Mouse (Mus musculus): ENCODE measurements at regions not wholly inside any gene's neighbourhood (a gene's known extent, or its start where the extent isn't known, plus 50 kb on each side); places are given as distances from the start of the nearest gene placed in this dataset.

DNA sequence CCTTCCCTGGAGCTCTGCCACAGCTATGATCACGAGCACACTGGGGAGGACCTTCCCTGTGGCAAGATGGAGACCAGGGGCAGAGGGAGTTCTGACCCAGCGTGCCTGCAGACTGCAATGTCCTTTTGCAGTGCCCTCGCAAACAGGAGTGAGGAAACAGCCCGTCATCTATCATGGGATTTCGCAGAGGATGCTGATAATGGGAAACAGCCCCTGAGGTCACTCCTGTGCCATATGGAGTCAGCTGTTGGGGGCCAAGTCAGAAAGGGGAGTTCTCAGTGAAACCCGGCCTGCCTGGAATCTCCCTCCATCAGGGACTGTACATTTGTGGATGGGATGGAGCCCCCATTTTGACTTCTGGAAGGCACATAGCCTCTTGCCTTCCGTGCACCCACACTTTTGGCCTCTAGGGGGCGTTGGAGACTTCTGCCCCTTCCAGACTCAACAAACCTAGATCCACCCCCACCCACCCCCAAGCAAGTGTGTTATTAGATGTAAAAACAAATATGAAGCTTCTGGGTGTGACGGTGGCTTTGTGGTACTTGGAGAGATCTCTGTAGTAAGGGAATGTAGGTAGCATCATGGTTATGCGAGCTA, 98.1 kb downstream of the Kdr start:
- no peak for DNase-seq (ENCODE audit: low spot score in 2 of 2)

DNA sequence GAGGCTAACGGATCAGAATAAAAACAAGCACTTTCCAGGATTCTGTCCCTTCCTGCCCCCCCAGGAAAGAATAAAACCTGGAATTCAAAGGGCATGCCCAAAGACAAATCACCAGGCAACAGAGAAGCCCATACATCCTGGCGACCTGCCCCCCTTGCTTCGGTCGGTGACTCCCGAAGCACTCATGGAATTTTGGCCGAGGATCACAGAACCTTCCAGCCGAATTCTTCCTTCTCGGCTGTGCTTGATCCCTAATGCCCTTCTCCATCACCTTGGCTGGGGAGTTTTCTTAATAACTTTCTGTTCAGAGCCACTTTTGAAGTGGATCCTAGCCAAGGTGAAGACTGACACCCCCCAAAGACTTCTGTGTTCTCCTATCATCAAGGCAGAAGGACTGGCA, 99.9 kb downstream of the Kdr start:
- no peak for DNase-seq (ENCODE audit: low spot score in 2 of 2)

- no peak for DNase-seq (ENCODE audit: low spot score in 2 of 2)
These were observed 100.7 kb downstream of the Kdr start for GRCm38 (mm10) chr5:75877609-75877971.

DNA sequence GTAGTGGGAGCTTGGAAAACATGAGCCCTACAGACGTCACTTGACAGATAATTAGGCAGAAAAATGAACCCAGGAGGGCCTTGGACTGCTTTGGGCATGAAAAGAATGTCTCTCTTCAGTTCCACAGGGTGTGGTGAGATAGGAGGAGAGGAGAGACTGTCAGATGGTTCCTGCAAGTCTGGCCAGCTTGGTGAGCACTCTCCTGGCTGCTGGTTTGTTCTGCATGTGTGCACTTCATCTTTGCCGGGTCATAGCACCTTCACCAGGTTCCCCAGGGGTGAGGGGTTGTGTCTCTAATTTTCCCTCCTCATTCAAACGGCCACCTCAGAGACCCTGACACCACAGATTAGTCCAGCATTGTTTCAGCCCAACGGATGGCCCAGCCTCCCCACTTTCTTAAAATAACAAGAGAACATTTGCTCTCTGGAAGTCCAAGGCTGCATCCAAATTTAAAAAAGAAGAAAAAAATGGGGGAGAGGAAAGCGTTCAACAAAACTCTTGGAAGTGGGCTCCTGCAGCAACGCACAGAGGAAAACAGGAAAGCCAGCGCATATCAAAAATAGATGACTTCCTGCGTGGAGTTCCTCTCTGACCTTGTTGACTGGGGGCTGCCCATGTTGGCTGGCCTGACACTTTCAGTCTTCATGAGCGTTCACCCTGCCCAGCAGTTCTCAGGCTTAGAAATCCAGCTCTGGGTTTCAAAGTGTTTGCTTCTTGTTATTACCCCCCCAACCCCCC, 101.2 kb downstream of the Kdr start:
- no peak for DNase-seq (ENCODE audit: low spot score in 2 of 2)

GRCm38 (mm10) chr5:75871120-75871519, 107.1 kb downstream of the Kdr start:
- DNase-seq (ENCODE audit: low spot score in 2 of 2), result peak; percentile 20 to 77

DNA sequence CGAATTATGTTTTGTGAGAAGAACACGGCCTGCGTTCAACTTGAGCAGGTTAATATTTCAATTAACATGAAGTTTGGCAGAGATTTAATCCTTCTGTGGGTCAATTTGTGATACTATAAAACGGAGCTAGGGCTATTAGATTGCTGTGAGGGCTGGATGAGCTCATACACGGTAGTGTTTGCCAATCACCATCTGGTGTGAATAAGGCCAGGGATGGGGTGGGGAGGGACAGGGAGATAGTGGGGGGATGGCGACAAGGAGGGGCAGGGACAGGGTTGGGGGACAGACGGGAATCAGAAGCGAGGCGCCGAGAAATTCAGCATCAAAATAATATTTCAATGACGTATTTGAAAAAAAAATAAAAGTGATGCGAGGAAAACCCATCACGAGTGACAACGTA, 107.6 kb downstream of the Kdr start:
- no peak for DNase-seq (ENCODE audit: low spot score in 2 of 2)

DNA sequence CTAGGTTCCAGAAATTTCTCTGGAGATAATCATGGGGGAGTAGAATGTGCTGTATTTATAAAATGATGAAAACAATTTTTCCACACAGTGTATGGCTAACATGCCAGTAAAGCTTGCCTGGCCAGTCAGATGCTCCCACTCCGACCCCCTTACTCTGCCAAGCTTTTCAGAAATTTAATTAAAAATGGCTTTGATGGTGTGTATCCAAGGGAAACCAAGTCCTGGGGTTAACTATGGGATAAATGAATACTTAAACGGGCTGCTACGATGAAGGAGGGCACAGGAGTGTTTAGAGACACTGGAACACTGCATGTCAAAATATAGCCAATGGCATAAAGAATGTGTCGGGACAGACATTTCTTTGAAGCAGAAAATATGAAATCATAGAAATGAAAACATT, 108.7 kb downstream of the Kdr start:
- no peak for DNase-seq (ENCODE audit: low spot score in 2 of 2)

DNA sequence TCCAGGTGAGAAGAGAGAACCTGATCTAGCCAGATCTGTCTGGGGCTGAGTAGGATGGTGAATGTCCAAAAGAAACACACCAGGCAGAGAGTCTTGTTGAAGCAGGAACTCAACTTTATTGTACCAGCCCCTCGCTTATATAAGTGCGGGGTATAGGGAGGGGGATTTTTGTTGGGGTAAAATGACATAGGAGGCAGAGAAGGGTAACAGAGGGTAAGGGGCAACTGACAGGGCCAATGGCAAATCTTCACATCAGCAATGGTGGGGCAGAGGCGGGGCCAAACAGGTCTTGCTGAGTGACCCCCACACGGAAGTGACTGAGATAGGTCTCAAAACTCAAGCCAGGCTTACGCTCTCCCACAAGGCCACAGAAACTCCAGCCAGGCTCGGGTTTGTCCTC, 113.2 kb downstream of the Kdr start:
- no peak for DNase-seq (ENCODE audit: low spot score in 2 of 2)

- no peak for DNase-seq (ENCODE audit: low spot score in 2 of 2)
These were observed 114.9 kb downstream of the Kdr start for GRCm38 (mm10) chr5:75863358-75863757.

GRCm38 (mm10) chr5:75862630-75862991, 115.6 kb downstream of the Kdr start:
- DNase-seq (ENCODE audit: low spot score in 2 of 2), result peak in 1 of 2 experiments; percentile 75

- DNase-seq (ENCODE audit: low spot score in 2 of 2), result no peak
These were observed 116.2 kb downstream of the Kdr start for GRCm38 (mm10) chr5:75861916-75862629.

- no peak for DNase-seq (ENCODE audit: low spot score in 2 of 2)
These were observed 118.9 kb downstream of the Kdr start for GRCm38 (mm10) chr5:75859316-75859836.

- DNase-seq (ENCODE audit: low spot score in 2 of 2), result no peak
These were observed 127.4 kb downstream of the Kdr start for GRCm38 (mm10) chr5:75850855-75851254.

- no peak for DNase-seq (ENCODE audit: low spot score in 2 of 2)
These were observed 130.3 kb downstream of the Kdr start for GRCm38 (mm10) chr5:75847966-75848365.

GRCm38 (mm10) chr5:75847341-75847740, 130.9 kb downstream of the Kdr start:
- DNase-seq (ENCODE audit: low spot score in 2 of 2), result no peak

DNA sequence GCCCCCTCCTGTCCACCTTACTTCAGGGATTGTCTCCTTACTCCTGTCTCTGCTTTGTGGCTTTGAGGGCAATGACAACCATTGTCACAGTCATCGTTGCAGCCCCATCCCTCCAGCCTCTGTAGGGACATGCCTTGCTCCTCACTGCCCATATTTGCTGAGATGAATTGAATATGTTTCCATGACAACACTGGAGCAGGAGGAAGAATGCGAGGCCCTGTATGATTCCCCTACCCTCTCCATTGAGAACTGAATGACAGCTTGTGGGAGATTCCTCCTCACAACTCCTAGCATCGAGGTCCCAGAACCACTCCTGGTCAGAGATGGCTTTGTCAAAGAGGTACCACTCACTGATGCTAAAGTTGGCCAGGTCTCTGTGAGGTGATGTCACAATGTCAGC, 132.2 kb downstream of the Kdr start:
- no peak for DNase-seq (ENCODE audit: low spot score in 2 of 2)

- DNase-seq (ENCODE audit: low spot score in 2 of 2), result no peak
These were observed 134.5 kb downstream of the Kdr start for GRCm38 (mm10) chr5:75843807-75844206.

- DNase-seq (ENCODE audit: low spot score in 2 of 2), result no peak
These were observed 137.8 kb downstream of the Kdr start for GRCm38 (mm10) chr5:75840421-75840820.

DNA sequence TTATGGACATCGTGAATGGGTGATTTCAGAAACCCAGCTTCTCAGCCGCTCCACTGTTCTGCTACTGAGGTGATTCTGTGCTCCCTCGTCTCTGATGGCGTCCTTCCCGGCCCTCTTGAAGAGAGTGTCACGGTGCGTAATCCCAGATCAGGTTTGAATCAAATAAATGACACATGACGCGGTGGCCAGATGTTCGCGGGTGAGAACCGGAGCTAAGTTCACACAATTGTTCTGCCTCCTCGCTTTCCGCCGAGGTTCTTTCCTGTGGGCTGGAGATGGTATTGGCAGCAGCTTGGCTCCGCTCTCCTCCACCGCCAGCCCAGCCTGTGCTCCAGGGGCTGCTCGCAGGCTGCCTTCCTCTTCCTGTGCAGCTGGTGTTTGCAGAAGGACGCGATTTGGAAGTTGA, 142.7 kb downstream of the Kdr start:
- peak in 1 of 2 experiments; percentile 17 for DNase-seq (ENCODE audit: low spot score in 2 of 2)

GRCm38 (mm10) chr5:75834766-75835555, 143.3 kb downstream of the Kdr start:
- DNase-seq (ENCODE audit: low spot score in 2 of 2), result no peak

GRCm38 (mm10) chr5:75832341-75832740, 145.9 kb downstream of the Kdr start:
- DNase-seq (ENCODE audit: low spot score in 2 of 2), result no peak

Data from left cerebral cortex, adult 9 months (tissue).